ENCODE assay signal across 9 mouse cellular contexts in the genomic region with DNA sequence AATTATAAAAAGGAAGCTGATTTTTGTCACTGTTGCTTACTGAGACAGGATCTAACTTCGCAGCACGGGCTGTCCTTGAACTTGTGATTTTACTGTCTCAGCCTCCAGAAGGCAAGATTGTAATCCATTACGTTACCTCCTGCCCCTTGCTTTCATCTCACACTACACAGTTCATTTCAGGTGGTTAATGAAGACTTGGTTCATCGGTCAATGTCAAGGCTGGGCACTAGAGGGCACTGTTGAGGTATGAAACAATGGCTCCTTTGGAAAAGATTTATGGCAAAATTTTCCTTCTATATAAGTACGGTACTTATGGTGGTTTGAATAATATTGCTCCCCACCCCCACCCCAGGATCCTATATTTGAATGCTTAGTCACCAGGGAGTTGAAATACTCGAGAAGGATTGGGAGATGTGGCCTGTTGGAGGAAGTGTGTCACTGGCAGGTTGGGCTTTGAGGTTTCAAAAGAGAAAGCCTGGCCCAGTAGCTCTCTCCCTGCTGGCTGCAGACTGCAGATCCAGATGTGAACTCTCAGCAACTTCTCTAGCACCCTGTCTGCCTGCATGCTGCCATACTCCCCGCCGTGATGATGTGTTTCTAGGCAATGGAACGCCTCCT. TPM values are rescaled to one million over a fixed set of nuclear protein-coding genes. Genes with fewer than 3 reads are reported as not detected.
DNase-seq lines count a peak whose midpoint lies in the region; ATAC-seq and TF ChIP-seq lines count a peak whose summit lies in the region.
"Had no signal": no experiment of that assay in that cellular context is flagged by ENCODE, and none has a peak within 500 bp of the region (broad histone marks: within the 10 kb centered on the region; RNA-seq: fewer than 3 reads in every experiment).

No protein-coding gene starts in this region.

- no peaks in the 10 kb centered on the region for H3K79me2 ChIP-seq in CH12.LX (replicated peaks; ENCODE audit: control insufficient read depth, extremely low read depth, insufficient read depth, poor library complexity, severe bottlenecking)

- TF ChIP-seq POLR2A in CH12.LX (IDR thresholded peaks at IDR 0.05; ENCODE audit: low read depth, low read length), result no peak
- TF ChIP-seq POLR2A in brain, embryonic 14.5 days (IDR thresholded peaks at IDR 0.05; ENCODE audit: borderline replicate concordance, extremely low read depth, insufficient read depth, insufficient read length, poor library complexity, severe bottlenecking), result no peak

- no peak for TF ChIP-seq EP300 in CH12.LX (IDR thresholded peaks at IDR 0.05; ENCODE audit: low read length)

- no peak overlapping the region for H3K4me3 ChIP-seq in intestine, postnatal 0 days (ENCODE audit: low read depth, low read length)
- no peak overlapping the region for H3K4me3 ChIP-seq in intestine, embryonic 15.5 days (replicated peaks)
- no peak overlapping the region for H3K4me3 ChIP-seq in CH12.LX (replicated peaks in 1 of 3; ENCODE audit: low read depth in 2 of 3, low read length in 2 of 3, poor library complexity in 1 of 3)
- H3K4me3 ChIP-seq in forebrain, postnatal 0 days (ENCODE audit: low read depth, low read length), result no peak overlapping the region
- no peak overlapping the region for H3K4me3 ChIP-seq in left cerebral cortex, adult 2 months
- H3K4me3 ChIP-seq in neural tube, embryonic 11.5 days (ENCODE audit: low read depth, low read length), result no peak overlapping the region
- H3K4me3 ChIP-seq: liver, embryonic 15.5 days had no signal

- dilution Hi-C loops in CH12.LX (cut with MboI; ENCODE audit: extremely low pct_ligation_motif_present, extremely low pct_unique_long_range_greater_than_20kb, low sequenced_read_pairs), result no loop called here

- TF ChIP-seq CTCF in intestine, postnatal 0 days (IDR thresholded peaks at IDR 0.05; ENCODE audit: low read depth), result peak; percentile 78
- TF ChIP-seq CTCF in CH12.LX (conservative IDR thresholded peaks at IDR 0.05 in 1 of 2, IDR thresholded peaks at IDR 0.05 in 1 of 2; ENCODE audit: low read depth in 2 of 2, low read length in 2 of 2), result peak; percentile 55 to 70
- peak; percentile 72; the same call in 1 of the 2 replicates for TF ChIP-seq CTCF in brain, embryonic 14.5 days (IDR thresholded peaks at IDR 0.05; ENCODE audit: borderline replicate concordance, extremely low read depth, insufficient read depth, insufficient read length)
- TF ChIP-seq CTCF in forebrain, postnatal 0 days (IDR thresholded peaks at IDR 0.05; ENCODE audit: low read depth), result peak; percentile 83
- TF ChIP-seq CTCF in left cerebral cortex, adult 2 months (IDR thresholded peaks at IDR 0.05), result peak; percentile 76

- H3K9ac ChIP-seq in intestine, postnatal 0 days (ENCODE audit: low read depth, low read length), result no peak overlapping the region
- no peak overlapping the region for H3K9ac ChIP-seq in intestine, embryonic 15.5 days
- H3K9ac ChIP-seq in CH12.LX (ENCODE audit: insufficient read depth, low read depth), result no peak overlapping the region
- no peak overlapping the region for H3K9ac ChIP-seq in forebrain, postnatal 0 days
- H3K9ac ChIP-seq in neural tube, embryonic 11.5 days (ENCODE audit: low read length), result no peak overlapping the region
- H3K9ac ChIP-seq: liver, embryonic 15.5 days had no signal

- DNase-seq in CH12.LX (ENCODE audit: extremely low read depth), result peak; percentile 39
- peak; percentile 75 for DNase-seq in brain, embryonic 14.5 days (ENCODE audit: low read depth)
- peak; percentile 81 for DNase-seq in forebrain, postnatal 0 days
- DNase-seq in left cerebral cortex, adult 2 months (ENCODE audit: extremely low spot score in 1 of 2, low spot score in 2 of 2), result peak in 1 of 2 experiments; percentile 67
- DNase-seq in neural tube, embryonic 11.5 days (ENCODE audit: low spot score), result peak; percentile 40
- no peak for DNase-seq in Muller cell, postnatal 12 days (ENCODE audit: inconsistent ontology term)

- no peak overlapping the region for H3K27ac ChIP-seq in intestine, postnatal 0 days (ENCODE audit: low read depth, low read length)
- no peak overlapping the region for H3K27ac ChIP-seq in intestine, embryonic 15.5 days
- no peak overlapping the region for H3K27ac ChIP-seq in CH12.LX (ENCODE audit: insufficient read depth, low read depth)
- H3K27ac ChIP-seq in forebrain, postnatal 0 days (ENCODE audit: low read depth, low read length), result no peak overlapping the region
- H3K27ac ChIP-seq in left cerebral cortex, adult 2 months, result no peak overlapping the region
- no peak overlapping the region for H3K27ac ChIP-seq in neural tube, embryonic 11.5 days (ENCODE audit: low read depth, low read length)
- H3K27ac ChIP-seq: liver, embryonic 15.5 days had no signal

- H3K36me3 ChIP-seq in intestine, postnatal 0 days (ENCODE audit: control insufficient read depth, insufficient read depth), result no peaks in the 10 kb centered on the region
- no peaks in the 10 kb centered on the region for H3K36me3 ChIP-seq in intestine, embryonic 15.5 days
- H3K36me3 ChIP-seq in CH12.LX (replicated peaks in 1 of 2; ENCODE audit: control insufficient read depth in 1 of 2, insufficient read depth in 1 of 2, low read length in 1 of 2), result peaks cover 0 to 10% of the 10 kb centered on the region in 2 experiments
- H3K36me3 ChIP-seq in forebrain, postnatal 0 days (ENCODE audit: insufficient read depth), result no peaks in the 10 kb centered on the region
- H3K36me3 ChIP-seq in neural tube, embryonic 11.5 days (ENCODE audit: control insufficient read depth, insufficient read depth, low read length), result no peaks in the 10 kb centered on the region

- peak; percentile 43 for TF ChIP-seq RAD21 in CH12.LX (IDR thresholded peaks at IDR 0.05; ENCODE audit: low read depth, low read length)

- WGBS in intestine, postnatal 0 days, result 31% methylated on average over 9 of the region's 9 CpGs
- WGBS in intestine, embryonic 15.5 days, result 37% methylated on average over 9 of the region's 9 CpGs
- 34% methylated on average over 9 of the region's 9 CpGs for WGBS in forebrain, postnatal 0 days
- 37% methylated on average over 9 of the region's 9 CpGs for WGBS in neural tube, embryonic 11.5 days

- in situ Hi-C loops in CH12.LX (cut with MboI; ENCODE audit: low pct_ligation_motif_present, low pct_unique_long_range_greater_than_20kb, low sequenced_read_pairs), result loop anchor here (5.0 kb wide), 1 partner anchor 194 kb away; no protein-coding TSS in a partner anchor

- no peaks in the 10 kb centered on the region for H3K4me1 ChIP-seq in intestine, postnatal 0 days (replicated peaks; ENCODE audit: control insufficient read depth, insufficient read depth, low read length)
- no peaks in the 10 kb centered on the region for H3K4me1 ChIP-seq in intestine, embryonic 15.5 days (replicated peaks)
- H3K4me1 ChIP-seq in CH12.LX (ENCODE audit: control insufficient read depth in 1 of 2, insufficient read depth in 2 of 2), result peaks cover 2 to 15% of the 10 kb centered on the region in 2 experiments; a peak in 3 of 4 replicates
- no peaks in the 10 kb centered on the region for H3K4me1 ChIP-seq in forebrain, postnatal 0 days (ENCODE audit: insufficient read depth)
- H3K4me1 ChIP-seq in neural tube, embryonic 11.5 days (ENCODE audit: control insufficient read depth, insufficient read depth, low read length), result no peaks in the 10 kb centered on the region

- H3K27me3 ChIP-seq in intestine, postnatal 0 days (replicated peaks; ENCODE audit: control insufficient read depth, insufficient read depth, low read length), result no peaks in the 10 kb centered on the region
- no peaks in the 10 kb centered on the region for H3K27me3 ChIP-seq in intestine, embryonic 15.5 days (replicated peaks)
- H3K27me3 ChIP-seq in CH12.LX (replicated peaks), result no peaks in the 10 kb centered on the region
- no peaks in the 10 kb centered on the region for H3K27me3 ChIP-seq in forebrain, postnatal 0 days (ENCODE audit: insufficient read depth, low read length)
- no peaks in the 10 kb centered on the region for H3K27me3 ChIP-seq in neural tube, embryonic 11.5 days (ENCODE audit: control insufficient read depth, insufficient read depth, low read length)
- H3K27me3 ChIP-seq: liver, embryonic 15.5 days had no signal

- H3K9me3 ChIP-seq in intestine, postnatal 0 days (ENCODE audit: control insufficient read depth), result no peaks in the 10 kb centered on the region
- H3K9me3 ChIP-seq in intestine, embryonic 15.5 days, result no peaks in the 10 kb centered on the region
- no peaks in the 10 kb centered on the region for H3K9me3 ChIP-seq in CH12.LX (replicated peaks; ENCODE audit: low read length)
- no peaks in the 10 kb centered on the region for H3K9me3 ChIP-seq in forebrain, postnatal 0 days (ENCODE audit: low read length)
- no peaks in the 10 kb centered on the region for H3K9me3 ChIP-seq in neural tube, embryonic 11.5 days (ENCODE audit: control insufficient read depth, low read length)
- H3K9me3 ChIP-seq: liver, embryonic 15.5 days had no signal

- no peak overlapping the region for H3K4me2 ChIP-seq in intestine, postnatal 0 days (replicated peaks; ENCODE audit: low read depth)
- no peak overlapping the region for H3K4me2 ChIP-seq in intestine, embryonic 15.5 days (replicated peaks)
- H3K4me2 ChIP-seq in CH12.LX (ENCODE audit: insufficient read depth, low read depth, poor library complexity, severe bottlenecking), result no peak overlapping the region
- H3K4me2 ChIP-seq in forebrain, postnatal 0 days (ENCODE audit: low read depth), result no peak overlapping the region
- no peak overlapping the region for H3K4me2 ChIP-seq in neural tube, embryonic 11.5 days (ENCODE audit: low read depth)
- H3K4me2 ChIP-seq: liver, embryonic 15.5 days had no signal

- ATAC-seq in intestine, postnatal 0 days, result no peak
- no peak for ATAC-seq in intestine, embryonic 15.5 days
- peak; percentile 66 for ATAC-seq in forebrain, postnatal 0 days
- ATAC-seq in neural tube, embryonic 11.5 days (ENCODE audit: insufficient read depth, low FRiP score, low TSS enrichment), result no peak

- intact Hi-C loops in left cerebral cortex, adult 2 months (cut with DNase I), result loop anchor here (2.0 to 5.0 kb wide), 2 partner anchors 44 to 1421 kb away; no protein-coding TSS in a partner anchor

RNA-seq across cellular contexts. Expression of a gene that starts 18.3 kb away (rescaled TPM):
- 18.3 and 21.0 TPM in 2 replicates for polyA plus RNA-seq in intestine, postnatal 0 days (2015; fragmentation: Nextera tagmentation; extraction: Ambion mirVana)
- 22.4 and 26.4 TPM in 2 replicates for polyA plus RNA-seq in intestine, embryonic 15.5 days (2015; fragmentation: Nextera tagmentation; extraction: Ambion mirVana)
- total RNA-seq in CH12.LX (2012; rRNA removed), result 23.0 and 29.5 TPM in 2 replicates
- 31.5 and 37.8 TPM in 2 replicates for total RNA-seq in CH12.LX (2014; rRNA removed)
- 44.7 and 49.0 TPM in 2 replicates for polyA plus RNA-seq in CH12.LX (2012; ENCODE audit: insufficient read length, low read depth)
- 15.9 and 17.8 TPM in 2 replicates for polyA plus RNA-seq in brain, embryonic 14.5 days (2012; rRNA removed)
- 14.6 and 17.9 TPM in 2 replicates for total RNA-seq in forebrain, postnatal 0 days (2014; rRNA removed)
- polyA plus RNA-seq in forebrain, postnatal 0 days (2015; fragmentation: Nextera tagmentation; extraction: Ambion mirVana), result 14.1 and 17.5 TPM in 2 replicates
- total RNA-seq in left cerebral cortex, adult 2 months (2021), result 10 to 100 TPM; 10.7 to 14.7 TPM
- 39.4 and 42.5 TPM in 2 replicates for polyA plus RNA-seq in neural tube, embryonic 11.5 days (2014; fragmentation: Nextera tagmentation; extraction: Ambion mirVana)

RNA-seq across cellular contexts. Expression of a gene that starts 18.4 kb away (rescaled TPM):
- polyA plus RNA-seq in intestine, postnatal 0 days (2015; fragmentation: Nextera tagmentation; extraction: Ambion mirVana), result 970 and 993 TPM in 2 replicates
- 836 and 873 TPM in 2 replicates for polyA plus RNA-seq in intestine, embryonic 15.5 days (2015; fragmentation: Nextera tagmentation; extraction: Ambion mirVana)
- total RNA-seq in CH12.LX (2012; rRNA removed), result 336 and 359 TPM in 2 replicates
- total RNA-seq in CH12.LX (2014; rRNA removed), result 876 and 918 TPM in 2 replicates
- 375 and 423 TPM in 2 replicates for polyA plus RNA-seq in CH12.LX (2012; ENCODE audit: insufficient read length, low read depth)
- 334 and 357 TPM in 2 replicates for polyA plus RNA-seq in brain, embryonic 14.5 days (2012; rRNA removed)
- 519 and 627 TPM in 2 replicates for total RNA-seq in forebrain, postnatal 0 days (2014; rRNA removed)
- 663 and 775 TPM in 2 replicates for polyA plus RNA-seq in forebrain, postnatal 0 days (2015; fragmentation: Nextera tagmentation; extraction: Ambion mirVana)
- total RNA-seq in left cerebral cortex, adult 2 months (2021), result 100 to 1,000 TPM; 229 to 242 TPM
- polyA plus RNA-seq in neural tube, embryonic 11.5 days (2014; fragmentation: Nextera tagmentation; extraction: Ambion mirVana), result 510 and 534 TPM in 2 replicates

RNA-seq across cellular contexts. Expression of a gene that starts 32.5 kb away (rescaled TPM):
- 0.10 and 0.37 TPM in 2 replicates for polyA plus RNA-seq in intestine, postnatal 0 days (2015; fragmentation: Nextera tagmentation; extraction: Ambion mirVana)
- polyA plus RNA-seq in intestine, embryonic 15.5 days (2015; fragmentation: Nextera tagmentation; extraction: Ambion mirVana), result 4.4 and 5.8 TPM in 2 replicates
- not detected in 2 replicates for total RNA-seq in CH12.LX (2012; rRNA removed)
- total RNA-seq in CH12.LX (2014; rRNA removed), result not detected in 2 replicates
- polyA plus RNA-seq in CH12.LX (2012; ENCODE audit: insufficient read length, low read depth), result not detected in 2 replicates
- polyA plus RNA-seq in brain, embryonic 14.5 days (2012; rRNA removed), result 1.0 and 1.6 TPM in 2 replicates
- total RNA-seq in forebrain, postnatal 0 days (2014; rRNA removed), result 8.8 and 9.1 TPM in 2 replicates
- polyA plus RNA-seq in forebrain, postnatal 0 days (2015; fragmentation: Nextera tagmentation; extraction: Ambion mirVana), result 3.5 and 4.4 TPM in 2 replicates
- 1 to 10 TPM; 1.6 to 3.4 TPM for total RNA-seq in left cerebral cortex, adult 2 months (2021)
- 0.40 and 0.41 TPM in 2 replicates for polyA plus RNA-seq in neural tube, embryonic 11.5 days (2014; fragmentation: Nextera tagmentation; extraction: Ambion mirVana)

RNA-seq across cellular contexts. Expression of a gene that starts 50.3 kb away (rescaled TPM):
- polyA plus RNA-seq in intestine, postnatal 0 days (2015; fragmentation: Nextera tagmentation; extraction: Ambion mirVana), result 5.1 and 5.8 TPM in 2 replicates
- 11.1 and 11.3 TPM in 2 replicates for polyA plus RNA-seq in intestine, embryonic 15.5 days (2015; fragmentation: Nextera tagmentation; extraction: Ambion mirVana)
- total RNA-seq in CH12.LX (2012; rRNA removed) (4.2 and 6.0 TPM in 2 replicates), CH12.LX (2014; rRNA removed) (2.1 and 3.1 TPM in 2 replicates)
- 13.4 and 14.8 TPM in 2 replicates for polyA plus RNA-seq in CH12.LX (2012; ENCODE audit: insufficient read length, low read depth)
- polyA plus RNA-seq in brain, embryonic 14.5 days (2012; rRNA removed), result 8.0 and 12.3 TPM in 2 replicates
- 3.5 and 4.1 TPM in 2 replicates for total RNA-seq in forebrain, postnatal 0 days (2014; rRNA removed)
- 6.2 and 9.6 TPM in 2 replicates for polyA plus RNA-seq in forebrain, postnatal 0 days (2015; fragmentation: Nextera tagmentation; extraction: Ambion mirVana)
- total RNA-seq in left cerebral cortex, adult 2 months (2021), result 10 to 100 TPM; 14.8 to 15.7 TPM
- 16.8 and 17.0 TPM in 2 replicates for polyA plus RNA-seq in neural tube, embryonic 11.5 days (2014; fragmentation: Nextera tagmentation; extraction: Ambion mirVana)

RNA-seq across cellular contexts. Expression of a gene that starts 54.7 kb away (rescaled TPM):
- polyA plus RNA-seq in intestine, postnatal 0 days (2015; fragmentation: Nextera tagmentation; extraction: Ambion mirVana), result 14.2 and 16.6 TPM in 2 replicates
- 12.1 and 12.2 TPM in 2 replicates for polyA plus RNA-seq in intestine, embryonic 15.5 days (2015; fragmentation: Nextera tagmentation; extraction: Ambion mirVana)
- total RNA-seq in CH12.LX (2012; rRNA removed) (0.04 and 0.08 TPM in 2 replicates), CH12.LX (2014; rRNA removed) (0.11 and 0.12 TPM in 2 replicates)
- polyA plus RNA-seq in CH12.LX (2012; ENCODE audit: insufficient read length, low read depth), result 0.19 and 0.30 TPM in 2 replicates
- 3.1 and 7.3 TPM in 2 replicates for polyA plus RNA-seq in brain, embryonic 14.5 days (2012; rRNA removed)
- total RNA-seq in forebrain, postnatal 0 days (2014; rRNA removed), result 10.6 and 15.7 TPM in 2 replicates
- 4.9 and 7.3 TPM in 2 replicates for polyA plus RNA-seq in forebrain, postnatal 0 days (2015; fragmentation: Nextera tagmentation; extraction: Ambion mirVana)
- total RNA-seq in left cerebral cortex, adult 2 months (2021), result 10 to 100 TPM; 11.6 to 13.0 TPM
- polyA plus RNA-seq in neural tube, embryonic 11.5 days (2014; fragmentation: Nextera tagmentation; extraction: Ambion mirVana), result 4.9 and 5.0 TPM in 2 replicates
